Mouse (Mus musculus) thymus, adult 2 months (tissue): ENCODE measurements around the gene Katnbl1.

ENCODE experiments used
- CTCF ChIP-seq: fragments of 200-500 bp; IDR thresholded peaks from 2 replicates; pipeline ENCODE4 v1.5.1; 2012; ENCODE audit warnings: mild to moderate bottlenecking, control low read depth, low read length, moderate library complexity, borderline replicate concordance; ENCODE audit not compliant: control insufficient read depth, poor library complexity, insufficient read depth; ENCODE audit errors: extremely low read depth
- POLR2A ChIP-seq: fragments of 200-500 bp; IDR thresholded peaks from 2 replicates; pipeline ENCODE4 v1.6.1; 2012; ENCODE audit warnings: mild to moderate bottlenecking, low read length, control low read depth, moderate library complexity; ENCODE audit not compliant: control insufficient read depth, poor library complexity, insufficient read depth; ENCODE audit errors: extremely low read depth

DNA sequence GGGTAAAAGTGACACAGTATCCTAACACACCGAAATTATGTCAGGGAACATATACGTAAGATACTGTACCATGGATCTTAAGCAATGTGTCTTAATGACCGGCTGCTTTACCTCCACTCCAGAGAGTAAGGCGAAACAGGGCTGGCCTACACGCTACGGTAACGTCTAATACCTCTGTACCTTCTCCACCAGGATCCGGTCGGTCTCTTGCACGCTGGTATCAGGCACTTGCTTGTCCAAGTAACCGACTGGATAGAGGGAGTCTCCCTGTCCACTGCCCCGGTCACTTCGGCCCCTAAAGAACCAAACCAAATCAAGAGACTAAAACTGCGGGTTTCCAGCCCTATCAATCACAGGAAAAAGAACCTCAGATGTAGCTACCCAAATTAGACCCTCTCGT is 11.8 kb upstream of the Katnbl1 start:
- no peak for TF ChIP-seq POLR2A
- TF ChIP-seq CTCF: no peak
